In genomic region chr9:46103154-46103553, GRCm38 (mm10) we compare ENCODE assay signal across 18 mouse cellular contexts.
DNase-seq lines count a peak whose midpoint lies in the region; ATAC-seq and TF ChIP-seq lines count a peak whose summit lies in the region.
"Had no signal": no experiment of that assay in that cellular context is flagged by ENCODE, and none has a peak within 500 bp of the region (broad histone marks: within the 10 kb centered on the region; RNA-seq: fewer than 3 reads in every experiment).

No protein-coding gene starts in this region.

- CTCF ChIA-PET in Patski (lab: Charles Lee) = interaction anchor here (1.0 to 1.3 kb wide), 2 partner anchors 11 to 16 kb away, joined by 3 to 5 read pairs; no protein-coding TSS in a partner anchor

- no peak overlapping the region for H3K4me2 ChIP-seq in limb, embryonic 13.5 days (replicated peaks)
- H3K4me2 ChIP-seq: forebrain, embryonic 15.5 days; heart, embryonic 15.5 days; midbrain, embryonic 12.5 days had no signal

- no peak for DNase-seq in limb, embryonic 10.5 days (ENCODE audit: low spot score)
- DNase-seq in Patski (ENCODE audit: low read depth, low spot score) = peak; percentile 50
- peak; percentile 55 to 78 for DNase-seq in kidney, adult 8-10 months
- peak; percentile 49 to 77 for DNase-seq in kidney, postnatal 36 days
- no peak for DNase-seq in layer of hippocampus, postnatal 14 days (ENCODE audit: low spot score in 2 of 2)
- no peak for DNase-seq in urinary bladder, postnatal 25 days (ENCODE audit: low spot score)
- DNase-seq: cerebellum, postnatal 14 days; heart, adult 11 months; lung, postnatal 4 days had no signal

- peaks cover 26% of the 10 kb centered on the region for H3K4me1 ChIP-seq in limb, embryonic 13.5 days
- 0 out of 2 replicates have a peak, but pooled peaks cover 4% of the 10 kb centered on the region for H3K4me1 ChIP-seq in limb, embryonic 10.5 days
- H3K4me1 ChIP-seq: forebrain, embryonic 15.5 days; midbrain, embryonic 12.5 days had no signal

- in situ Hi-C loops in Patski (cut with MboI; ENCODE audit: low pct_unique_long_range_greater_than_20kb) = no loop called here

- H3K27me3 ChIP-seq in limb, embryonic 13.5 days = 0 out of 2 replicates have a peak, but pooled peaks cover 4% of the 10 kb centered on the region
- H3K27me3 ChIP-seq in limb, embryonic 10.5 days (ENCODE audit: low read depth, poor library complexity, severe bottlenecking) = no peaks in the 10 kb centered on the region
- no peaks in the 10 kb centered on the region for H3K27me3 ChIP-seq in Patski
- H3K27me3 ChIP-seq: CH12.LX; forebrain, embryonic 15.5 days; heart, embryonic 15.5 days; midbrain, embryonic 12.5 days had no signal

- TF ChIP-seq CTCF in Patski (IDR thresholded peaks at IDR 0.05) = no peak

- POLR2A ChIA-PET in Patski (lab: Charles Lee) = no interaction called here

- no peaks in the 10 kb centered on the region for H3K9me3 ChIP-seq in limb, embryonic 13.5 days
- no peaks in the 10 kb centered on the region for H3K9me3 ChIP-seq in limb, embryonic 10.5 days (replicated peaks)
- H3K9me3 ChIP-seq: forebrain, embryonic 15.5 days; heart, embryonic 15.5 days; hindbrain, embryonic 10.5 days; midbrain, embryonic 12.5 days had no signal

- WGBS in limb, embryonic 13.5 days = 53% methylated on average over 7 of the region's 7 CpGs
- 89% methylated on average over 7 of the region's 7 CpGs for WGBS in limb, embryonic 10.5 days

- peak; percentile 59; the same call in 1 of the 2 replicates for ATAC-seq in limb, embryonic 13.5 days (ENCODE audit: low FRiP score, low read depth)
- peak; percentile 79 for ATAC-seq in Patski
- no peak for ATAC-seq in inflammation-experienced regulatory T-cells, adult 6 months
- ATAC-seq: forebrain, embryonic 15.5 days had no signal

- H3K4me3 ChIP-seq in limb, embryonic 13.5 days = no peak overlapping the region
- H3K4me3 ChIP-seq in limb, embryonic 10.5 days = no peak overlapping the region
- H3K4me3 ChIP-seq: erythroblast, embryonic 14.5 days; forebrain, embryonic 15.5 days; heart, embryonic 15.5 days; hindbrain, embryonic 10.5 days; midbrain, embryonic 12.5 days; myocyte had no signal

- no peak overlapping the region for H3K9ac ChIP-seq in limb, embryonic 13.5 days
- H3K9ac ChIP-seq: forebrain, embryonic 15.5 days; heart, embryonic 15.5 days; midbrain, embryonic 12.5 days had no signal

- no peaks in the 10 kb centered on the region for H3K36me3 ChIP-seq in limb, embryonic 13.5 days
- no peaks in the 10 kb centered on the region for H3K36me3 ChIP-seq in limb, embryonic 10.5 days
- H3K36me3 ChIP-seq: forebrain, embryonic 15.5 days; heart, embryonic 15.5 days; hindbrain, embryonic 10.5 days; midbrain, embryonic 12.5 days had no signal

- no peak overlapping the region for H3K27ac ChIP-seq in limb, embryonic 13.5 days
- no peak overlapping the region for H3K27ac ChIP-seq in limb, embryonic 10.5 days
- H3K27ac ChIP-seq: forebrain, embryonic 15.5 days; heart, embryonic 15.5 days; hindbrain, embryonic 10.5 days; midbrain, embryonic 12.5 days had no signal

Comparison
In these comparisons a context has a peak if more than half of its experiments do, and no peak if none do; other contexts are left out.
1. DNase-seq: peak in Patski (single experiment), kidney, adult 8-10 months (2 of 2) and kidney, postnatal 36 days (2 of 2); none in limb, embryonic 10.5 days (single experiment), layer of hippocampus, postnatal 14 days (0 of 2) and urinary bladder, postnatal 25 days (single experiment).